Comparison of ENCODE assay signal across 28 mouse cellular contexts in genomic region chr1:65132833-65133232, GRCm38 (mm10). TPM values are rescaled to one million over a fixed set of nuclear protein-coding genes. Genes with fewer than 3 reads are reported as not detected.
DNase-seq lines count a peak whose midpoint lies in the region; ATAC-seq and TF ChIP-seq lines count a peak whose summit lies in the region.
"Had no signal": no experiment of that assay in that cellular context is flagged by ENCODE, and none has a peak within 500 bp of the region (broad histone marks: within the 10 kb centered on the region; RNA-seq: fewer than 3 reads in every experiment).

No protein-coding gene starts in this region.

- no peak overlapping the region for H3K4me2 ChIP-seq in myocyte (ENCODE audit: low read depth)
- no peak overlapping the region for H3K4me2 ChIP-seq in hindbrain, embryonic 12.5 days (replicated peaks)
- H3K4me2 ChIP-seq: embryonic facial prominence, embryonic 13.5 days; embryonic facial prominence, embryonic 15.5 days; forebrain, embryonic 13.5 days; forebrain, embryonic 15.5 days had no signal

- no peak overlapping the region for H3ac ChIP-seq in C2C12 (ENCODE audit: control insufficient read depth, insufficient read length, low read depth)
- no peak overlapping the region for H3ac ChIP-seq in myocyte (ENCODE audit: control insufficient read depth, insufficient read length)

- ATAC-seq in hindbrain, embryonic 12.5 days (ENCODE audit: low FRiP score) = no peak
- ATAC-seq: activated CD4-positive, CD25-positive, alpha-beta regulatory T cell, adult 4 months; CD4-positive, CD25-positive, alpha-beta regulatory T cell, adult 4 months; forebrain, embryonic 13.5 days; forebrain, embryonic 15.5 days; forebrain, postnatal 0 days; Patski had no signal

- peak; percentile 24 for DNase-seq in adipocyte (ENCODE audit: low spot score)
- no peak for DNase-seq in kidney, postnatal 10 days
- DNase-seq: adrenal gland, adult 8-10 months; adrenal gland, postnatal 25 days; cerebellum, adult 11 months; cerebellum, adult 18-20 months; cerebellum, adult 8-10 months; cerebellum, adult 9-11 months; cerebellum, postnatal 14 days; cerebellum, postnatal 36 days; embryo, embryonic 11 days; forebrain, postnatal 0 days had no signal

- H3K27me3 ChIP-seq in C2C12 (ENCODE audit: control insufficient read depth, insufficient read depth, insufficient read length) = no peaks in the 10 kb centered on the region
- H3K27me3 ChIP-seq in myocyte (ENCODE audit: control insufficient read depth, insufficient read depth, insufficient read length) = no peaks in the 10 kb centered on the region
- H3K27me3 ChIP-seq in hindbrain, embryonic 12.5 days = no peaks in the 10 kb centered on the region
- H3K27me3 ChIP-seq: CH12.LX; embryonic facial prominence, embryonic 13.5 days; embryonic facial prominence, embryonic 15.5 days; forebrain, embryonic 13.5 days; forebrain, embryonic 15.5 days; Patski had no signal

- H3K9ac ChIP-seq in hindbrain, embryonic 12.5 days = no peak overlapping the region
- H3K9ac ChIP-seq: embryonic facial prominence, embryonic 13.5 days; embryonic facial prominence, embryonic 15.5 days; forebrain, embryonic 13.5 days; forebrain, embryonic 15.5 days; forebrain, postnatal 0 days had no signal

- H3K4me1 ChIP-seq in hindbrain, embryonic 12.5 days = no peaks in the 10 kb centered on the region
- H3K4me1 ChIP-seq: embryonic facial prominence, embryonic 13.5 days; embryonic facial prominence, embryonic 15.5 days; forebrain, embryonic 13.5 days; forebrain, embryonic 15.5 days had no signal

- no peak for TF ChIP-seq CTCF in C2C12 (IDR thresholded peaks at IDR 0.05; ENCODE audit: control insufficient read depth, insufficient read depth, insufficient read length)

- H3K27ac ChIP-seq in hindbrain, embryonic 12.5 days = no peak overlapping the region
- H3K27ac ChIP-seq: embryonic facial prominence, embryonic 13.5 days; embryonic facial prominence, embryonic 15.5 days; forebrain, embryonic 13.5 days; forebrain, embryonic 15.5 days had no signal

- H3K79me3 ChIP-seq in C2C12 (ENCODE audit: low read depth) = no peaks in the 10 kb centered on the region

- no peaks in the 10 kb centered on the region for H3K9me3 ChIP-seq in hindbrain, embryonic 12.5 days (replicated peaks)
- H3K9me3 ChIP-seq: embryonic facial prominence, embryonic 13.5 days; embryonic facial prominence, embryonic 15.5 days; forebrain, embryonic 13.5 days; forebrain, embryonic 15.5 days; G1E had no signal

- no peak overlapping the region for H3K4me3 ChIP-seq in C2C12 (ENCODE audit: insufficient read depth, poor library complexity, severe bottlenecking)
- H3K4me3 ChIP-seq in myocyte = no peak overlapping the region
- no peak overlapping the region for H3K4me3 ChIP-seq in hindbrain, embryonic 12.5 days
- H3K4me3 ChIP-seq: embryonic facial prominence, embryonic 13.5 days; embryonic facial prominence, embryonic 15.5 days; erythroblast, embryonic 14.5 days; forebrain, embryonic 13.5 days; forebrain, embryonic 15.5 days had no signal

- H3K36me3 ChIP-seq in C2C12 (ENCODE audit: control insufficient read depth, insufficient read depth) (no peaks in the 10 kb centered on the region), myocyte (ENCODE audit: control insufficient read depth, insufficient read depth) (no peaks in the 10 kb centered on the region)
- no peaks in the 10 kb centered on the region for H3K36me3 ChIP-seq in hindbrain, embryonic 12.5 days
- H3K36me3 ChIP-seq: embryonic facial prominence, embryonic 13.5 days; embryonic facial prominence, embryonic 15.5 days; forebrain, embryonic 15.5 days; G1E had no signal

- WGBS in hindbrain, embryonic 12.5 days = 80% methylated on average over 1 of the region's 1 CpGs

- H3K79me2 ChIP-seq in C2C12 (ENCODE audit: control insufficient read depth, insufficient read depth) = no peaks in the 10 kb centered on the region
- H3K79me2 ChIP-seq in myocyte (ENCODE audit: control insufficient read depth, insufficient read depth) = no peaks in the 10 kb centered on the region

- TF ChIP-seq POLR2A in myocyte (IDR thresholded peaks at IDR 0.05; ENCODE audit: insufficient read length, low read depth) = no peak

TF ChIP-seq in C2C12, 6 proteins besides CTCF, POLR2A, EP300 and RAD21:
- TF ChIP-seq CEBPB (IDR thresholded peaks at IDR 0.05; ENCODE audit: low read depth) (no peak), MYOD1 (IDR thresholded peaks at IDR 0.05; ENCODE audit: control insufficient read depth, insufficient read length, low read depth) (peak; percentile 60), MAX (IDR thresholded peaks at IDR 0.05) (no peak), FOSL1 (IDR thresholded peaks at IDR 0.05; ENCODE audit: insufficient read depth, low read length, poor library complexity, severe bottlenecking) (no peak)

TF ChIP-seq in myocyte, 11 proteins besides CTCF, POLR2A, EP300 and RAD21:
- TF ChIP-seq MYOG (IDR thresholded peaks at IDR 0.05; ENCODE audit: control insufficient read depth in 1 of 3, insufficient read depth in 1 of 3, insufficient read length in 2 of 3, low read depth in 2 of 3) = no peak
- TF ChIP-seq SRF (IDR thresholded peaks at IDR 0.05; ENCODE audit: control insufficient read depth, insufficient read length, low read depth) = no peak
- no peak for TF ChIP-seq TCF3 (IDR thresholded peaks at IDR 0.05; ENCODE audit: insufficient read length, low read depth)
- TF ChIP-seq MYOD1 (IDR thresholded peaks at IDR 0.05; ENCODE audit: control insufficient read depth in 1 of 3, insufficient read length in 2 of 3, low read depth in 2 of 3) = peak in 2 of 3 experiments; percentile 61 to 75

RNA-seq across cellular contexts. Expression of gene D630023F18Rik, which starts 9.8 kb away (rescaled TPM):
- polyA plus RNA-seq in C2C12 (2012; fragmentation: generic; extraction: Trizol) = not detected
- polyA plus RNA-seq in myocyte (2012; fragmentation: generic; extraction: Trizol) = not detected
- 0.39 and 0.42 TPM in 2 replicates for polyA plus RNA-seq in hindbrain, embryonic 12.5 days (2016; fragmentation: Nextera tagmentation; extraction: Ambion mirVana)
- polyA plus RNA-seq: activated CD4-positive, CD25-positive, alpha-beta regulatory T cell, adult 4 months; CD4-positive, CD25-positive, alpha-beta regulatory T cell, adult 4 months; erythroblast, embryonic 14.5 days had no signal

RNA-seq across cellular contexts. Expression of gene Gm28845, which starts 13.5 kb away (rescaled TPM):
- polyA plus RNA-seq in C2C12 (2012; fragmentation: generic; extraction: Trizol) = not detected
- polyA plus RNA-seq in myocyte (2012; fragmentation: generic; extraction: Trizol) = not detected
- not detected in 2 replicates for polyA plus RNA-seq in hindbrain, embryonic 12.5 days (2016; fragmentation: Nextera tagmentation; extraction: Ambion mirVana)
- polyA plus RNA-seq: activated CD4-positive, CD25-positive, alpha-beta regulatory T cell, adult 4 months; CD4-positive, CD25-positive, alpha-beta regulatory T cell, adult 4 months; embryonic facial prominence, embryonic 11.5 days; embryonic facial prominence, embryonic 13.5 days; embryonic facial prominence, embryonic 15.5 days; erythroblast, embryonic 14.5 days; forebrain, embryonic 11.5 days; forebrain, embryonic 13.5 days; forebrain, embryonic 15.5 days; forebrain, postnatal 0 days; G1E; Patski had no signal

RNA-seq across cellular contexts. Expression of gene Cryga, which starts 29.7 kb away (rescaled TPM):
- polyA plus RNA-seq in C2C12 (2012; fragmentation: generic; extraction: Trizol) (not detected), myocyte (2012; fragmentation: generic; extraction: Trizol) (not detected)
- not detected in 2 replicates for polyA plus RNA-seq in hindbrain, embryonic 12.5 days (2016; fragmentation: Nextera tagmentation; extraction: Ambion mirVana)
- polyA plus RNA-seq: activated CD4-positive, CD25-positive, alpha-beta regulatory T cell, adult 4 months; brain, embryonic 14.5 days; CD4-positive, CD25-positive, alpha-beta regulatory T cell, adult 4 months; embryonic facial prominence, embryonic 11.5 days; embryonic facial prominence, embryonic 13.5 days; erythroblast, embryonic 14.5 days; forebrain, embryonic 11.5 days; forebrain, embryonic 13.5 days; forebrain, embryonic 15.5 days; G1E; Patski had no signal

RNA-seq across cellular contexts. Expression of gene Crygb, which starts 50.7 kb away (rescaled TPM):
- not detected for polyA plus RNA-seq in C2C12 (2012; fragmentation: generic; extraction: Trizol)
- polyA plus RNA-seq in myocyte (2012; fragmentation: generic; extraction: Trizol) = not detected
- not detected in 2 replicates for polyA plus RNA-seq in hindbrain, embryonic 12.5 days (2016; fragmentation: Nextera tagmentation; extraction: Ambion mirVana)
- polyA plus RNA-seq: activated CD4-positive, CD25-positive, alpha-beta regulatory T cell, adult 4 months; brain, embryonic 14.5 days; CD4-positive, CD25-positive, alpha-beta regulatory T cell, adult 4 months; embryonic facial prominence, embryonic 11.5 days; erythroblast, embryonic 14.5 days; forebrain, embryonic 11.5 days; forebrain, embryonic 13.5 days; forebrain, embryonic 15.5 days; G1E; Patski had no signal

RNA-seq across cellular contexts. Expression of gene Idh1, which starts 53.5 kb away (rescaled TPM):
- polyA plus RNA-seq in C2C12 (2012; fragmentation: generic; extraction: Trizol) (38.7 TPM), myocyte (2012; fragmentation: generic; extraction: Trizol) (44.7 TPM)
- polyA plus RNA-seq in hindbrain, embryonic 12.5 days (2016; fragmentation: Nextera tagmentation; extraction: Ambion mirVana) = 383 and 401 TPM in 2 replicates
- polyA plus RNA-seq: erythroblast, embryonic 14.5 days had no signal
